Mouse (Mus musculus) liver, embryonic 16.5 days (tissue): ENCODE measurements at regions not wholly inside any gene's neighbourhood (a gene's known extent, or its start where the extent isn't known, plus 50 kb on each side); places are given as distances from the start of the nearest gene placed in this dataset.

Experiments
- ATAC-seq: fragments of 200-750 bp; cut with Nextera tagmentation; 2 replicates; pipeline ENCODE4 v1.8.0; 2017; ENCODE audit warnings: low read depth, mild to moderate bottlenecking, moderate number of reproducible peaks, moderate library complexity
- H3K27ac ChIP-seq: fragments of 300-500 bp; sonication (generic); 2 replicates; pipeline ENCODE4 v1.5.1; 2014; ENCODE audit warnings: mild to moderate bottlenecking, low read length
- H3K27me3 ChIP-seq: fragments of 300-500 bp; sonication (generic); 2 replicates; pipeline ENCODE4 v1.6.1; 2014; ENCODE audit warnings: low read depth, low read length, mixed read lengths; ENCODE audit not compliant: control insufficient read depth, insufficient read depth
- H3K36me3 ChIP-seq: fragments of 300-500 bp; sonication (generic); 2 replicates; pipeline ENCODE4 v1.6.1; 2014; ENCODE audit warnings: mild to moderate bottlenecking; ENCODE audit not compliant: control insufficient read depth, insufficient read depth
- H3K4me1 ChIP-seq: fragments of 300-500 bp; sonication (generic); 2 replicates; pipeline ENCODE4 v1.6.1; 2014; ENCODE audit warnings: low read depth, low read length, mixed read lengths; ENCODE audit not compliant: control insufficient read depth
- H3K4me2 ChIP-seq: fragments of 300-500 bp; sonication (generic); 2 replicates; pipeline ENCODE4 v1.6.1; 2014; ENCODE audit warnings: low read depth, low read length, mixed read lengths
- H3K4me3 ChIP-seq: fragments of 300-500 bp; sonication (generic); 2 replicates; pipeline ENCODE4 v1.5.1; 2014; ENCODE audit warnings: low read depth, mild to moderate bottlenecking, low read length
- H3K9ac ChIP-seq: fragments of 300-500 bp; sonication (generic); 2 replicates; pipeline ENCODE4 v1.6.1; 2014; ENCODE audit warnings: low read depth, low read length
- H3K9me3 ChIP-seq: fragments of 300-500 bp; sonication (generic); replicated peaks from 2 replicates; pipeline ENCODE4 v1.6.1; 2016; ENCODE audit warnings: low read length; ENCODE audit not compliant: control insufficient read depth
- WGBS: fragments of 180-500 bp; shearing (Covaris S2); extraction: QIAGEN DNeasy Blood & Tissue Kit; methylation state at CpG from one replicate; pipeline ENCODE4 v1.1.7; 2014; ENCODE audit not compliant: insufficient replicate concordance; 5-methylcytosine and 5-hydroxymethylcytosine counted together

- H3K9ac ChIP-seq: no peak overlapping the region
- H3K9me3 ChIP-seq: no peaks in the 10 kb centered on the region
- no peak for ATAC-seq
- no peaks in the 10 kb centered on the region for H3K4me1 ChIP-seq
- H3K4me2 ChIP-seq: no peak overlapping the region
- no peaks in the 10 kb centered on the region for H3K27me3 ChIP-seq
- H3K27ac ChIP-seq: no peak overlapping the region
- no peak overlapping the region for H3K4me3 ChIP-seq
- no peaks in the 10 kb centered on the region for H3K36me3 ChIP-seq
- 50% methylated on average over 6 of the region's 6 CpGs for WGBS
Measured at GRCm38 (mm10) chr4:140385686-140386085, 139.1 kb upstream of the Igsf21 start.

GRCm38 (mm10) chr4:140385226-140385625 is 138.6 kb upstream of the Igsf21 start:
- Histone ChIP-seq H3K9ac (no peak overlapping the region), H3K36me3 (no peaks in the 10 kb centered on the region), H3K27me3 (no peaks in the 10 kb centered on the region), H3K4me2 (no peak overlapping the region), H3K9me3 (no peaks in the 10 kb centered on the region; the same call in 1 of the 2 replicates), H3K27ac (no peak overlapping the region), H3K4me3 (no peak overlapping the region), H3K4me1 (no peaks in the 10 kb centered on the region)
- WGBS: 80% methylated on average over 14 of the region's 14 CpGs
- no peak for ATAC-seq

DNA sequence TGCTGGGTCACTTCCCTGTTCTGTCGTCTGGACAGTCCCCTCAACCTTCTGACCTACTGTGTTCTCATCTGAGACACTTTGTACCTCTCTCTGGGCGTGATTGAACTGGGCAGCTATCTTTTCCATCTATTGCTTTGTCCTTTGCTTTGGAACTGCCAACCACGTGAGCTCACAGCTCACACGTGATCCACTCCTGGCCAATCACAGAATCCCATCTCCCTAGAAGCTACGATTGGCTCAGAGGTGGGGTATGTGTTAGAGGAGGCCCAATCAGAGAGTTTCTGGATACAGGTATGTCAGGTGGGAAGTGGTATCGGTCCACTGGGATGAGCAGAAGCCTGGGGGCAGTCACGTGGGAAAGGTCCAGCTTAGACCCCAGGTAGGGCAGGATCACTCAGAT is 137.0 kb upstream of the Igsf21 start:
- WGBS: 55% methylated on average over 7 of the region's 7 CpGs
- Histone ChIP-seq H3K4me3 (no peak overlapping the region), H3K4me1 (no peaks in the 10 kb centered on the region), H3K9me3 (no peaks in the 10 kb centered on the region; the same call in 1 of the 2 replicates), H3K4me2 (no peak overlapping the region), H3K36me3 (no peaks in the 10 kb centered on the region), H3K9ac (no peak overlapping the region), H3K27ac (no peak overlapping the region), H3K27me3 (no peaks in the 10 kb centered on the region)
- no peak for ATAC-seq

DNA sequence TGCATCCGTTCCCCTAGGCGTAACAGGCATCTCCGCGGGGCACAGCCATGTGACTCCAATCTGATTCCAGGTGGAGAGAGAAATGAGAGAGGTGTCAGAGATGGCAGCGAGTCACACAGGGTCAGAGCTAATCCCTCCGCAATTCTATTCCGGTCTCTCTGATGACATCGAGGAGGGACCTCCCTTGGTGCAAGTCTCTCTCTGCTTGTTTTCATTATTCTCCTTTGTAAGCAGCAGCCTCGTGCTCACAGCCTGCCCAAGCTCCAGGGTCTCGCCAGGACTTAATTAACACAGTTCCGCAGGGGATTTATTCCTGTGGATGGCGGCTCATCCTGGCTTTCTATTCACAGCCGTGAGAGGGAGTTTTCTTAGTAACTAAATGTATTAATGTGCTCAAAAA is 134.1 kb upstream of the Igsf21 start:
- H3K4me2 ChIP-seq: no peak overlapping the region
- no peaks in the 10 kb centered on the region for H3K27me3 ChIP-seq
- ATAC-seq: no peak
- WGBS: 30% methylated on average over 13 of the region's 13 CpGs
- no peaks in the 10 kb centered on the region for H3K4me1 ChIP-seq
- H3K27ac ChIP-seq: no peak overlapping the region
- no peak overlapping the region for H3K4me3 ChIP-seq
- H3K36me3 ChIP-seq: no peaks in the 10 kb centered on the region
- no peaks in the 10 kb centered on the region; the same call in 1 of the 2 replicates for H3K9me3 ChIP-seq
- no peak overlapping the region for H3K9ac ChIP-seq

- no peak for ATAC-seq
- 55% methylated on average over 1 of the region's 1 CpGs for WGBS
- Histone ChIP-seq H3K27me3 (no peaks in the 10 kb centered on the region), H3K27ac (no peak overlapping the region), H3K4me2 (no peak overlapping the region), H3K4me1 (no peaks in the 10 kb centered on the region), H3K36me3 (no peaks in the 10 kb centered on the region), H3K9me3 (no peaks in the 10 kb centered on the region; the same call in 1 of the 2 replicates), H3K4me3 (no peak overlapping the region), H3K9ac (no peak overlapping the region)
Measured at GRCm38 (mm10) chr4:140377941-140378340, 131.4 kb upstream of the Igsf21 start.

GRCm38 (mm10) chr4:140372586-140373325 is 126.2 kb upstream of the Igsf21 start:
- Histone ChIP-seq H3K27me3 (no peaks in the 10 kb centered on the region), H3K4me2 (no peak overlapping the region), H3K9me3 (no peaks in the 10 kb centered on the region; the same call in 1 of the 2 replicates), H3K36me3 (no peaks in the 10 kb centered on the region), H3K9ac (no peak overlapping the region), H3K4me1 (no peaks in the 10 kb centered on the region), H3K27ac (no peak overlapping the region), H3K4me3 (no peak overlapping the region)
- 52% methylated on average over 11 of the region's 11 CpGs for WGBS
- ATAC-seq: no peak

DNA sequence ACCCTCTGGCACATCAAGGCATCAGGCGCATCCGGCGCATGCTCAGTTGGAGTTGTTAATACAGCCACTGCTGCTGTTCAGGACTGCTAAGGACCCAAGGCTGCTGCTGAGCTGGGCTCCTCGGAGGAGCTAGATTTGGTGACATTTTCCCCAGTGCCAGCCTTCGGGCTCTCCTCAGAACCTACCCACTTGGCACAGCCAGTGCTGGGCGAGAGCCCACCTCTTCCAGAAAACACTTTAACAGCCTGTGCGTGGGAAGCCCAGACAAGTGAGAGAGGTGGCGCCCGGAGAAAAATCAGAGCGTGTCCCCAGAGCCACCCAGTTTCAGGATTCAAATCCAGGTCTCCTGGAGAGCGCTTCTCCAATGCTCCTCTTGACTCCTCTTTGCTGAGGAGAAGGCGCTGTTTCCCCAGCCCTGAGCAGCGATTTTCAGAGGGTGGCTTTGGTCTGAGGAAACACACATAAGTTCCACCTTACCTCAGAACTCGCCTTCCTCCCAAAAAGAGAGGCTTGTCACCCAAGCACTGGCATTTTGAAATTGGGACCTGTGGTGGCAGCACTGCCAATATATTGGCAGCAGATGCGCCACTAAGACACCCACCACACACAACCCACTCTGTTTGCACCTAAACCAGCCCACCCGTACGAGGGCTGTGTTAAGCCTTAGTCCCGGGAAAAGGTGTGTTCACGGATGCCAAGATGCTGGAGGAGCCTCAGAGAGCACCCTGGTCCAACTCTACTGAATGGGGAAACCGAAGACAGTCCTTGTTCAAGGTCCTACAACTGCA is 125.0 kb upstream of the Igsf21 start:
- H3K4me3 ChIP-seq: no peak overlapping the region
- H3K36me3 ChIP-seq: no peaks in the 10 kb centered on the region
- H3K9ac ChIP-seq: no peak overlapping the region
- no peaks in the 10 kb centered on the region for H3K4me1 ChIP-seq
- H3K27ac ChIP-seq: no peak overlapping the region
- WGBS: 65% methylated on average over 20 of the region's 20 CpGs
- H3K9me3 ChIP-seq: no peaks in the 10 kb centered on the region; the same call in 1 of the 2 replicates
- no peaks in the 10 kb centered on the region for H3K27me3 ChIP-seq
- no peak overlapping the region for H3K4me2 ChIP-seq
- no peak for ATAC-seq

- 44% methylated on average over 8 of the region's 8 CpGs for WGBS
- no peaks in the 10 kb centered on the region for H3K27me3 ChIP-seq
- ATAC-seq: no peak
Measured at GRCm38 (mm10) chr4:140366975-140367680, 120.5 kb upstream of the Igsf21 start.

More at GRCm38 (mm10) chr4:140366975-140367680, 120.5 kb upstream of the Igsf21 start:
- Histone ChIP-seq H3K4me2 (no peak overlapping the region), H3K4me3 (no peak overlapping the region), H3K4me1 (no peaks in the 10 kb centered on the region), H3K9me3 (no peaks in the 10 kb centered on the region; the same call in 1 of the 2 replicates), H3K36me3 (no peaks in the 10 kb centered on the region), H3K9ac (no peak overlapping the region), H3K27ac (no peak overlapping the region)
